Mouse (Mus musculus): ENCODE data around the gene Mamdc2.
"Not testable (repeated sequence)": the region's sequence is repeated elsewhere in the genome, so short reads cannot be mapped to it uniquely, and the experiment has no call there.

Mamdc2 gene

GRCm38 (mm10) chr19:23447988-23448497 is at the start of gene Mamdc2:
Gene Mamdc2, minus strand, starts transcription at chr19:23448442.
- no peak for DNase-seq

- DNase-seq = no peak
Observed at GRCm38 (mm10) chr19:23498011-23498410, 49.8 kb upstream of the Mamdc2 start.

- no peak for DNase-seq
Observed at GRCm38 (mm10) chr19:23497171-23497917, 49.1 kb upstream of the Mamdc2 start.

- no peak for DNase-seq
Observed at GRCm38 (mm10) chr19:23496536-23496935, 48.3 kb upstream of the Mamdc2 start.

GRCm38 (mm10) chr19:23492663-23493062 is 44.4 kb upstream of the Mamdc2 start:
- DNase-seq = no peak

- DNase-seq = not testable (repeated sequence)
Observed at GRCm38 (mm10) chr19:23490703-23491102, 42.5 kb upstream of the Mamdc2 start.

- DNase-seq = no peak
Observed at GRCm38 (mm10) chr19:23489780-23490179, 41.5 kb upstream of the Mamdc2 start.

GRCm38 (mm10) chr19:23487421-23487820 is 39.2 kb upstream of the Mamdc2 start:
- DNase-seq = no peak

GRCm38 (mm10) chr19:23486631-23487270 is 38.5 kb upstream of the Mamdc2 start:
- DNase-seq = no peak

GRCm38 (mm10) chr19:23485940-23486600 is 37.8 kb upstream of the Mamdc2 start:
- peak; percentile 5 for DNase-seq

- not testable (repeated sequence) for DNase-seq
Observed at GRCm38 (mm10) chr19:23482571-23482970, 34.3 kb upstream of the Mamdc2 start.

GRCm38 (mm10) chr19:23479597-23479967 is 31.3 kb upstream of the Mamdc2 start:
- no peak for DNase-seq

- peak; percentile 9 for DNase-seq
Observed at GRCm38 (mm10) chr19:23478895-23479596, 30.8 kb upstream of the Mamdc2 start.

- DNase-seq = no peak
Observed at GRCm38 (mm10) chr19:23477826-23478225, 29.6 kb upstream of the Mamdc2 start.

GRCm38 (mm10) chr19:23467866-23468265 is 19.6 kb upstream of the Mamdc2 start:
- no peak for DNase-seq

GRCm38 (mm10) chr19:23467011-23467410 is 18.8 kb upstream of the Mamdc2 start:
- DNase-seq = no peak

- DNase-seq = no peak
Observed at GRCm38 (mm10) chr19:23457492-23457891, 9.2 kb upstream of the Mamdc2 start.

GRCm38 (mm10) chr19:23451361-23451760 is 3.1 kb upstream of the Mamdc2 start:
- no peak for DNase-seq

GRCm38 (mm10) chr19:23447221-23447987 is 838 bp downstream of the Mamdc2 start:
- DNase-seq = peak; percentile 1

- no peak for DNase-seq
Observed at GRCm38 (mm10) chr19:23444910-23445845, 3.1 kb downstream of the Mamdc2 start.

GRCm38 (mm10) chr19:23435731-23436130 is 12.5 kb downstream of the Mamdc2 start:
- no peak for DNase-seq

Measured in kidney, adult 9 months (tissue).